Mouse (Mus musculus): ENCODE results near the gene Uba1y. TPM values are rescaled to one million over a fixed set of nuclear protein-coding genes. Genes with fewer than 3 reads are reported as not detected.
"Not testable (repeated sequence)": the region's sequence is repeated elsewhere in the genome, so short reads cannot be mapped to it uniquely, and the experiment has no call there.

The Uba1y gene
- polyA plus RNA-seq (2012; ENCODE audit: insufficient read depth, low replicate concordance) = not detected in 2 replicates

DNA sequence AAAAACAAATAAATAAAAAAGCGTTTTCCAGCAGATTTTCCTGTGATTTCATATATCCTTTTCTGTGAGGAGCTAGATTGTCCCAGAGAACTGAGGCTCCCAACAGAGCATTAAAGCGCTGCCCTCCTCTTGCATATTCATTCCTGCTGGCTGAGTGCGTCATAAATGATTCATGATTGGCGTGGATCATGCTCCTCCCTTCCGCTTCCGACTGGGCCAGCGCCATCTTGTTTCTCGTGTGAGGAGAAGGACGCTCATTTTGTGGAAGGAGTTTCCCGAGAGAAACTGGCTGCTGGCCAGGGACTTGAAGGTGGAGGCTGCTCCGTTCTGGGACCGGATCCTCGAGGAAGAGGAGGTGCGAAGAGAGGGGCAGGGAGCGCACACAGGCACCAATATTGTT, at the start of gene Uba1y:
Uba1y (plus strand) TSS at position 254 of the 400 bp plus-strand sequence.
- no peaks in the 10 kb centered on the region for H3K4me1 ChIP-seq
- no peaks in the 10 kb centered on the region for H3K36me3 ChIP-seq (replicated peaks; ENCODE audit: low read length)
- TF ChIP-seq FLI1 (IDR thresholded peaks at IDR 0.05; ENCODE audit: low read length) = no peak
- TF ChIP-seq GATA1 (IDR thresholded peaks at IDR 0.05; ENCODE audit: borderline replicate concordance, low read length) = no peak
- no peak within 1 kb of the TSS for H3K4me3 ChIP-seq (replicated peaks)
- H3K9me3 ChIP-seq = no peaks in the 10 kb centered on the region
- H3K27me3 ChIP-seq (replicated peaks) = no peaks in the 10 kb centered on the region

DNA sequence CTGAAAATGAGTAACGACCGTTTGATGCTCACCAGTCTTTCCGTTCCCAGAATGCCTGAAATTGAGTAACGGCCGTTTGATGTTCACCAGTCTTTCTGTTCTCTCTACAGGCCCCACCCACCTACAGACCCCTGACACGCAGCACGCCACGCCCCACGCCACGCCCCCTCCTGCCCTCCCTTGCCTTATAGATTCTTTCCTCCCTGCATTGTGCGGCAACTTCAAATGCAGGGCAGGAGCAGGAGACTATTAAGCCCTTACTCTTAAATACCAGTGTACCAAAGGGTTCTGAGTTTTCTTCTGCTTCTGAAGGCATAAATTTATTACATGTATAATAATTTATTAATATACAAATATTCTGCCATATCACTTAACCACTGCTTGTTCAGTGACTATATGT, 21.1 kb upstream of the Uba1y start, which contains the start of gene Zfy1:
Zfy1 (minus strand) TSS at position 101 of the 400 bp plus-strand sequence.
- not testable (repeated sequence) for H3K36me3 ChIP-seq (replicated peaks; ENCODE audit: low read length); H3K4me3 ChIP-seq (replicated peaks); H3K4me1 ChIP-seq; H3K9me3 ChIP-seq; H3K27me3 ChIP-seq (replicated peaks)

DNA sequence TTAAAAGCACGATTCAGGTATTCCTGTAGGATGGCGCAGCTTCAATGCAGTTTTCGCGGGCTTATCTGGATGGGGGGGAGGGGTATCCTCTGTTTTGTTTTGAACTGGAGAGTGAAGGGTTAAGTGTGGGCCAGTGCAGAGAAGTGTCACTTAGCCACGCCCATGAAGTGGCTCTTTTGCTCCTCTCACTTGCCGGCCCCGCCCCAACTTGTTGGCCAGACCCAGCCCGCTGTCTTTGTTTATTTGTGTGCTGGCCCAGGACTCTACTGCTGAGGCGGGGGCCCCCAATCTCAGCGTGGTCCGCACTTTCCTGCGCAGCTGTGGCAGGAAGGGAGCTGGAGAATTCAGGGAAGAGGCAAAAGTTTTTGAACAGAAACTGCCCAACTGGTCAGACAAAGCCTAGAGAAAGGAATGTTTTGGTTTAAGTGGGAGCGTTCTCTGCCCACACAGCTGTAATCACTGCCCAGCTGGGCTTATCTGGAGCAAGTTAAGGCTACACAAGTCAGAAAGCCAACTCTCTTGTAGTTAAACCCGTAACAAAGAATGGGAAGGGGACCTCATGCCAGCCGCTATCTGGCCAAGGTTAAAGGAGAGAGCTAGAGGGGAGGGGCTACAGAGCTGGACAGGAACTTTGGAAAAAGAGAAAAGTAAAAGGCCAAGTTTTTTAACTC, 9.3 kb upstream of the Uba1y start:
- Histone ChIP-seq H3K27me3 (replicated peaks) (no peaks in the 10 kb centered on the region), H3K4me1 (no peaks in the 10 kb centered on the region), H3K9me3 (no peaks in the 10 kb centered on the region), H3K36me3 (replicated peaks; ENCODE audit: low read length) (no peaks in the 10 kb centered on the region), H3K4me3 (replicated peaks) (peak overlapping the region; percentile 50)
- TF ChIP-seq FLI1 (IDR thresholded peaks at IDR 0.05; ENCODE audit: low read length) (no peak), GATA1 (IDR thresholded peaks at IDR 0.05; ENCODE audit: borderline replicate concordance, low read length) (no peak)

DNA sequence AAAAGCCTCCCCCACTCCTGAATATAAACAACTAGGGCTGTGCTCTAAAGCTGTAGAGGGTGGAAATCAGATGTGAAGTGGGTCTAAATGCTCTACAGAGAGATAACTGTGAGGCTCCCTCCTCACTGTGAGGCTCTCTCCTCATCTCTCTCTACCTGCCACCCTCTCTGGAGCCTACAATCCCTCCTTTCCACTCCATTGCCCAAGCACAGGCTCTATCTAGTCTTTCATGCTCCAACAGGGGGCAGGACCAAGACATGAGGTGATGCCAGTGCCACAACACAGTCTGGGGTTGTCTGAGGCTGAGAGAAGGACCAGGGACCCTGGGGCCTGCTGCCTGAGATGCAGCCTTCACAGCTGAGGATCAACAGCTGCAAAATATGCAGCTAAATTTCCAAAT, 54.0 kb downstream of the Uba1y start:
- Histone ChIP-seq H3K27me3 (replicated peaks) (no peaks in the 10 kb centered on the region), H3K9me3 (no peaks in the 10 kb centered on the region), H3K36me3 (replicated peaks; ENCODE audit: low read length) (no peaks in the 10 kb centered on the region), H3K4me1 (no peaks in the 10 kb centered on the region), H3K4me3 (replicated peaks) (no peak overlapping the region)
- TF ChIP-seq GATA1 (IDR thresholded peaks at IDR 0.05; ENCODE audit: borderline replicate concordance, low read length) = no peak
- no peak for TF ChIP-seq FLI1 (IDR thresholded peaks at IDR 0.05; ENCODE audit: low read length)

DNA sequence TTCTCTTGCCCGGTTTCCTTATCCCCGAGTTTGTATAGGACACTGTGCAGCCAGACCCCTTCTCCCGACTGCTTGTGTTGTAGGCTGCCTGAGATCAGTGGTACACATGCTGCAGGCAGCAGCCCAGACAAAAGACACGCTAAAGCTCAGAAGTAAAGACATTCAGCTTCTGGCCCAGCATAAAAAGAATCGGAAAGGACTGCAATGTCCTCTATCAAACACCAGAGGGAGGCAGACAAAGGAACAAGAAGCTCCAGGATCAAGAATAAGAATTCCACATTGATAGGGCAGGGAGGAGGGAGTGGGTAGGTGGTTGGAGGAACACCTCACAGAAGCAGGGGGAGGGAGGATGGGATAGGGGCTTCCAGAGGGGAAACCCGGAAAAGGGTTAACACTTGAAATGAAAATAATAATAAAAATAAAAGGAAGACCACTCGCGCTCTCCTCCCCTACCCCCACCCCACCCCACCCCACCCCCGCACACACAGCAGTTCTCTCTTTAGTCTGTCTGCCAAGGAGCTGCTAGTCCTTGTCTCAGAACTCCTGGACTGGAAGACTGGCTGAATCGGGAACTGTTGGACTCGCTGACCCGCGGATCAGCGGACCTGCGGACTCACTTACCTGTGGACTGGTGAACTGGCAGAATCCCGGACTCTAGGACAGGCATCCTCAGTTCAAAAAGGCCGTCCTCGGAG, 54.6 kb downstream of the Uba1y start:
- TF ChIP-seq GATA1 (IDR thresholded peaks at IDR 0.05; ENCODE audit: borderline replicate concordance, low read length) (no peak), FLI1 (IDR thresholded peaks at IDR 0.05; ENCODE audit: low read length) (no peak)
- H3K4me3 ChIP-seq (replicated peaks) = no peak overlapping the region
- no peaks in the 10 kb centered on the region for H3K36me3 ChIP-seq (replicated peaks; ENCODE audit: low read length)
- no peaks in the 10 kb centered on the region for H3K27me3 ChIP-seq (replicated peaks)
- no peaks in the 10 kb centered on the region for H3K9me3 ChIP-seq
- no peaks in the 10 kb centered on the region for H3K4me1 ChIP-seq

Other genes with a start within 250 kb of the Uba1y start
- not detected in 2 replicates for gene Zfy1, start 21.2 kb upstream of the Uba1y start, polyA plus RNA-seq (2012; ENCODE audit: insufficient read depth, low replicate concordance)
- gene Kdm5d, start 79.1 kb downstream of the Uba1y start, polyA plus RNA-seq (2012; ENCODE audit: insufficient read depth, low replicate concordance) = 0.03 TPM in 1 of 2 replicates, not detected in the other
- 0.51 TPM in 1 of 2 replicates, not detected in the other for gene Eif2s3y, start 191.9 kb downstream of the Uba1y start, polyA plus RNA-seq (2012; ENCODE audit: insufficient read depth, low replicate concordance)